Mouse (Mus musculus): ENCODE results near the gene Slc29a2.

Slc29a2 gene

DNA sequence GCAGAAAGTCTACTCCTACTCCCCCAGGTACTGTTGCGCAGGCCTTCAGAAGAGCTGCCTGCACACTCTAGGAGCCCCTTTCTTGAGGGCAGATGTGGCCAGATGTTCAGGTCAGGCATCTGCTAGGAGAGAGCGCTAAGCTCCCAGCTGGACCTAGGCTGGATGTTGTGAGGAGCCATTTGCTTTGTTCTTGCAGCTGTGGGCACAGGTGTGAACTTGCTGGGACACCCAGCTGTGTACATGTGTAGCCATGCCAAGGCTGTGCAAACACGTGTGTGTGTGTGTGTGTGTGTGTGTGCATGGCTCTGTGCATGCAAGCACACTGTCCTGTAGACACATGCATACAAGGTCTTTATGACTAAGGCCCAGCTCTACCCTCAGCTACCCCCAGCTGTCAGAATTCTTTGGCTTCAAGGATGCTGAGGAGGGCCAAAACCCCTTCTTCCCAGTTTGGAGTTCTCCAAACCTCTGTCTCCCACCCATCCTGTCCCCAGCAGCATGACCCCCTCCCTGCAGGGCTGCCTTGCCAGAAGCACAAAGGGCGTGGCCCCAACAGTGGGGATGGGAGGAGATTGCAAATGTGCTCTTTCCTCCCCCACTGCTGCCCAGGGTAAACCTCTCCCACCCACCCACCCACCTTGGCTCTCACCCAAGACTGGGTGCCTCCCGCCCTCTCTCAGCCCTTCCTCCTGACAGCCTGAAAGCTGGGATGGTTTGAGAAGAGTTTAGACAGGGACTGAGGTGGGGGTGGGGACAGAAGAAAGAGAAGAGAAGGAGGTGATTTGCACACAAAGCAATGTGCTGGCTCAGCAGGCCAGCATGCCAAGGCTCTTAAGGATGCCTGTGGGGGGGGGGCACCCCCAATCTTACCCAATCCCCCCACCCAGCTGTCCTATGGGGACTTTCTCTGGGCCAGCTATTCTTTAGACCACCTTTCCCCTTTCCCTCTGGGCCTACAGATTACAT lies 37.0 kb downstream of the Slc29a2 start:
- no peak for DNase-seq

DNA sequence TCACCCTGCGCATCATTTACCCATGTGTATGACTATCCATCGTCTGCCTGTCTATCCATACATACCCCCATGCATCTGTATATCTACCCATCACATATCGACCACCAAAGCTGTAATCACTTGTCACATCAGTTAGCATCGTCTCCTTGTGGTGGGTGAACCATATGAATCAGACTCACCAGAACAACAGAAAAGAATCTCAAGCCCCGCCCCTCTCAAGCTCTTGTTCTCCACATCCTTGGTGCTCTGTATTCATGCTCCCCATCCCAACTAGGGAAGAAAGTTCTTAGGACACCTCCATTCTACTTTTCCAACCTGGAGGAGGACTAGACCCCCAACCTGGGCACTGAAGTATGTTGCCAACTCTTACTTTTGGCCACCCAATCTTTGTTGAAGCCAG lies 38.4 kb downstream of the Slc29a2 start:
- DNase-seq: no peak

DNA sequence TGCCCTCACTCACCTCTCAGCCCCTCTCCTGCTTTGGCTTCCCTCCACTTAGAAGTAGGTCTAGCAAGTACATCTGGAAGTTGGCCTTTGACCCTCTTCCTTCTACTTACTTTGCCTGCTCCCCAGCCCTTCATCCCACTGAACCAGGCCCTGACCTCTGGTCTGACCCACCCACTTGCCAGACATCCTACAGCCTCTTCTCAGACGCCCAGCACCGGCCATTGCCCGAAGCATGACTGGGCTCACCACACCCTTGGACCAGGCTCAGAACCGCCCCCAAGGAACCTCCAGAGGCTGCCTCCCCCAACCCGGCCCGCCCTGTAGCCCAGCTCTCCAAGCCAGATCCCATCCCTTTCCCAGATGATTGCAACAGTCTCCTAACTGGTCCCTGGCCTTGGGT lies 38.8 kb downstream of the Slc29a2 start:
- DNase-seq: no peak

DNA sequence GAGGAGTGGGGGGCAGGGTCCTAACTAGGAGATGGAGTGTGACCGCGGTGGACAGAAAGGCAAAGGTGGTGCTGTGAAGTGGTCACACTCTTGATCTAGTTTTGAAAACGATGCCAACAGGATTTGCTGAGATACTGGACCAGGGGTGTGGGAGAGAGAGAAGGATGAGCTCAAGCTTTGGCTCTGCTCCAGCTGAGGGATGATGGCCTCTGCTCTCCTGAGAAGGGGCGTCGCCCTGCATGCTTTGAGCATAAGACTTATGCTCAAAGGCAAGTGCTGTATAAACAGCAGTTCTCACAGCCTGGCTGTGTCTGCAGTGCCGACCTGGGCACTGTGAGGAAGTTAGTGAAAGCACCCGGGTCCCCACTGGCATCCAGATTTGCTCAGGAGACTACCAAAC lies 41.4 kb downstream of the Slc29a2 start:
- no peak for DNase-seq

DNA sequence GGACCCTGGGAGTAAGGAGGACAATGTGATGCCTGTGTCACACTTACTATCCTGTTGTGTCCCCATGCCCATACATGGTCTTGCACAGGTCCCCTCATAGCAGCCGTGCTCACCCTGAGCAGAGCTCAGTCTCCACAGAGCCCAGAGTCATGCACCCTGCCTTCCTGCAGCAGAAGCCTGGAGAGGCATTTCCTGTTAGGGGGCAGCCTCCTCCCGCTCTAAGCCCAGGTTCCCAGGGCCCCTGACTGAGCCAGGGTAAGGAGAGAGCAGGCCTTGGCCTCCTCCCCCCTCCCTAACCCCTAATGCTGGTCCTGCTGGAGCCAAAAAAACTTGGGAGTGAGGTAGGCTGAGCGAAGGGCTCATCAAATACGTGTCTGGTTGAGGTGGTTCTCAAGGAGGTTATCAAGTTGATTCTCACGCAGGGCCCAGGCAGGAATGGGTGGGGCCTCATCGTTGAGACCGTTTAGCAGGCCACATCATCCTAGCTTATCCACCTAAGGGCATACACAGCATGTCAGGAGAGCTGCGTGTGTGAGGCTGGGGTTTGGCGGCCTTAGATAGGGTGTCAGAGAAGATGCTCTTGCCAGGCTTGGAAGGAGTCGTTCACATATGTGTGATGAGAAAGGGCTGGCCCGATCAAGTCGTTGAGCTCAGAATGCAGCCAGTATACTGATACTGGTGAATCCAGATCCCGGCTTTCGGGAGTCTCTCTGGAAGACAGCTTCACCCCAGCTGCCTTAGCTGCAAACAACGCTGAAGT lies 43.6 kb downstream of the Slc29a2 start:
- DNase-seq: no peak

DNA sequence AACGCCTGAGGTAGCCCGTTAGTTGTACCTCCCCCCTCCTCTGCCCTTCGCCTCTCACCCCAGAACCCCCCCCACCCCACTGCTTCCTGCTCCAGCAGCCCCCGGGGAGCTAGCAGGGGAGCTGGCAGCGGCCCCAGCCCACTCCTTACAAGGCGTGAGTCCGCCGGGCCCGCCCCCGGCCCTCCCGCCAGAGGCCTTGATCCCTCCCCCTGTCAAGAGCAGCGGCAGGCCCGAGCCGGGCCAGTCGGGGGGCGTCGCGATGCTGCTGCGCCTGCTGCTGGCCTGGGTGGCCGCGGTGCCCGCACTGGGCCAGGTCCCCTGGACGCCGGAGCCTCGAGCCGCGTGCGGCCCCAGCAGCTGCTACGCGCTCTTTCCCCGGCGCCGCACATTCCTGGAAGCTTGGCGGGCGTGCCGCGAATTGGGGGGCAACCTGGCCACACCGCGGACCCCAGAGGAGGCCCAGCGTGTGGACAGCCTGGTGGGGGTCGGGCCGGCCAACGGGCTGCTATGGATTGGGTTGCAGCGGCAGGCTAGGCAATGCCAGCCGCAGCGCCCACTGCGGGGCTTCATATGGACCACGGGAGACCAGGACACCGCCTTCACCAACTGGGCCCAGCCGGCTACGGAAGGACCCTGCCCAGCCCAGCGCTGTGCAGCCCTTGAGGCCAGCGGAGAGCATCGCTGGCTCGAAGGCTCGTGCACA lies 44.4 kb downstream of the Slc29a2 start, which contains the start of gene Cd248:
Cd248 (plus strand) TSS at position 212 of the 703 bp plus-strand sequence.
- DNase-seq: no peak

DNA sequence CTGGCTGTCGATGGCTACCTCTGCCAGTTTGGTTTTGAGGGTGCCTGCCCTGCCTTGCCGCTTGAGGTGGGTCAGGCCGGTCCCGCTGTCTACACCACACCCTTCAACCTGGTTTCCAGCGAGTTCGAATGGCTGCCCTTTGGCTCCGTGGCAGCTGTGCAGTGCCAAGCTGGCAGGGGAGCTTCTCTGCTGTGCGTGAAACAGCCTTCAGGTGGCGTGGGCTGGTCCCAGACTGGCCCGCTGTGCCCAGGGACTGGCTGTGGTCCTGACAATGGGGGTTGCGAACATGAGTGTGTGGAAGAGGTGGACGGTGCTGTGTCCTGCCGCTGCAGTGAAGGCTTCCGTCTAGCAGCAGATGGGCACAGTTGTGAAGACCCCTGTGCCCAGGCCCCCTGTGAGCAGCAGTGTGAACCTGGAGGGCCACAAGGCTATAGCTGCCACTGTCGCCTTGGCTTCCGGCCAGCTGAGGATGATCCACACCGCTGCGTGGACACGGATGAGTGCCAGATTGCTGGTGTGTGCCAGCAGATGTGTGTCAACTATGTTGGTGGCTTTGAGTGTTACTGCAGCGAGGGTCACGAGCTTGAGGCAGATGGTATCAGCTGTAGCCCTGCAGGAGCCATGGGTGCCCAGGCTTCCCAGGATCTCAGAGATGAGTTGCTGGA lies 45.0 kb downstream of the Slc29a2 start:
- DNase-seq: no peak

DNA sequence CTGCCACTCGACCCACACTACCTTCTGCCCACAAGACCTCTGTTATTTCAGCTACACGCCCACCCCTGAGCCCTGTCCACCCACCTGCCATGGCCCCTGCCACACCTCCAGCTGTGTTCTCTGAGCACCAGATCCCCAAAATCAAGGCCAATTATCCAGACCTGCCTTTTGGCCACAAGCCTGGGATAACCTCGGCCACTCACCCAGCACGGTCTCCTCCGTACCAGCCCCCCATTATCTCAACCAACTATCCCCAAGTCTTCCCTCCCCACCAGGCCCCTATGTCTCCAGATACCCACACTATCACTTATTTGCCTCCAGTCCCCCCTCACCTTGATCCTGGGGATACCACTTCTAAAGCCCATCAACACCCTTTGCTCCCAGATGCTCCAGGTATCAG lies 45.8 kb downstream of the Slc29a2 start:
- DNase-seq: no peak

DNA sequence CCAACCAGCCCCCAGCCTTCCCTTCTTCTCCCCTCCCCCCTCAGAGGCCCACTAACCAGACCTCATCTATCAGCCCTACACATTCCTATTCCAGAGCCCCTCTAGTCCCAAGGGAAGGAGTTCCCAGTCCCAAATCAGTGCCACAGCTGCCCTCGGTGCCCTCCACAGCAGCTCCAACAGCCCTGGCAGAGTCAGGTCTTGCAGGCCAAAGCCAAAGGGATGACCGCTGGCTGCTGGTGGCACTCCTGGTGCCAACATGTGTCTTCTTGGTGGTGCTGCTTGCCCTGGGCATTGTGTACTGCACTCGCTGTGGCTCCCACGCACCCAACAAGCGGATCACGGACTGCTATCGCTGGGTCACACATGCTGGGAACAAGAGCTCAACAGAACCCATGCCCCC lies 46.3 kb downstream of the Slc29a2 start:
- no peak for DNase-seq

DNA sequence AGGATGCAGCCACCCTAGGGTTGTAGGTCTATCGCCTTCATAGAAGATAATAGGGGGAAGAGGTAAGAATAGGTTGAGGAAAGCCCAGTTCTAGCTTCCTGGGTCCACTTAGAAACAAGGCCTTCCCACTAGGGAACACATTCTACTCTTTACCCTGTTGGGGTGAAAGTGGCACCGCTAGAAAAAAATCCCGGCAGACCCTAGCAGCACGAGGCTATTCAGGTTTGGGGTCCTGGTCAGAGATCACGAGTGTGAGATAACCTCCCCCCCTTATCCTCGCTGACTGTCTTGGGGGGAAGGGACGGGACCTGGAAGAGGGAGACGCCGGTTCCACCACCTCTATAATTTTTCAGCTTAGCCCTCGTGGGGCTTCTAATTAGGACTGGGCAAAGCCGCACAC lies 47.4 kb downstream of the Slc29a2 start:
- DNase-seq: no peak

DNA sequence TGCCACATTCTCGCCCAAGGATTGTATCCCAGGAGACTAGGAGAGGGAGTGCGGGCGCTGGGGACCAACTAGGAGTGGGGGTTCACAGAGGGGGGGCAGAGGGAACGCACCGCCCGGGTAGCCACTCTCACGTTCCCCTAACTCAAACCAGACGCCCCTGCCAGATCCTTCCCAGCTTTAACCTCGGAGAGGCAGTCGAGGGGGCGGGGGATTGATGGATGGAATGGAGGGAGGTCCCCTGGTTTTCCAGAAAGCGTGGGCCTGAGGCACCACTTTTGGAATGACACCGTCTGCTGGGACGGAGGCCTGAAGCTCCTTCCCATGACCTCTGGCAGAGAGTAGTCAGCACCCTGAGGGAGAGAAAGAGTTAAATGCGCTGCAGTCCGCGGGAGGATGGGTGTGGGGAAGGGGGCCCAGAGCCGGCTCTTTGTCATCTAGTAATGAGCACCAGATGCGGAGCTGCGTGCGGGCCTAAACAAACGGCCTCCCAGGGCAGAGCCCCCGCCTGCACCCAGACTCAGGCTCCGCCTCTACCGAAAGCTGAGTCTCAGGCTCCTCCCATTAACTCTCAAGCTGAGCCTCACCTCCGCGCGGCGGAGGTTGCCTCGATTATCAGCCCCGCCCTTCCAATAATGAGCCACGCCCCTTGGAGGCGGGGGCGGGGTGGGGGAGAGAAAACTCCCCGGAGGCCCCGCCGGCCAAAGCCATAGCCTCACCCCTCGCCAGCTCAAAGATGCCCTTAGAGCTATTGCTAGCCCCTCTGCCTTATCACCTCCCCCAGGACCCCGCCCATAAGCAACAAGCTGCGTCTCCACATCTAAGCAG lies 48.1 kb downstream of the Slc29a2 start:
- DNase-seq: no peak

DNA sequence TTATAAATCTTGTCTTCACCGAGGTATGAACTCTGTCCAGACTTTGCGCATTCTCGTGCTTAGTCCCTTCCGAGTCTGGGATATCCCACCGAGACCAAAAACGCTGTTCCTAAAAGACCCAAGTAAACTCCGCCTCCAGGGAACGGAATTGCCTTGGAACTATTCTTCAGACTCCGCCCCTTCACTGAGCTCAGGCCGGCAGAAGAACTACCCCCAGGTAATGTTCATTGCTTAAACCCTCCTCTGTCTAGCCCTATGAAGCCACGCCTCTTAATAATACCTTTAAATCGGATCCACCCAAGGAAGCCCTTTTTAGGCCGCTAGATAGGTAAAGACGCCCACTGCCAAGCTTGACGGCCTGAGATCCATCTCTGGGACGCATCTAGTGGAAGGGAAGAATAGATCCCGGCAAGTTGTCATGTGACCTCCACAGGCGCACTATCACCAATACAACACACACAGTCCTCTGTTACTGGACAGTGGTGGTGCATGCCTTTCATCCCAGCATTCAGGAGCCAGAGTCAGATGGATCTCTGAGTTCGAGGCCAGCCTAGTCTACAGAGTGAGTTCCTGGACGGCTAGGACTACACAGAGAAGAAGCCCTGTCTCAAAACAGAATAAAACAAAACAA lies 48.8 kb downstream of the Slc29a2 start:
- DNase-seq: no peak

DNA sequence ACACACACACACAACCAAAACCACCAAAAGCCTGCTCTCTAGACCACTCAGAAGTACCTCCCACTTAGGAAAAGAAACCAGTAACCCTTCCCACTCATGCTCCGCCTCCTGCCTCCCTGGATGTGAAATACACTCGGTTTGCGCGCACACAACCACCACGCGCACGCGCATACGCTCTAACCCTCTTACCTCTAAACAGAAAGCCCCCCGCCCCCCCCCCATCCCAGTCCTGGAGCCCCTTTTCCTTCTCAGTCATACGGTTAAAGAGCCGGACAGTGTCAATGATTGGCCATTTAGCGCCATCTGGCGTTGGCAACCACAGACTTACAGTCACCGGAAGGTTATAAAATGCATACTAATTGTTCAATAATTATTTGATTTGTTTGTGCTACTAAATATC lies 49.4 kb downstream of the Slc29a2 start:
- DNase-seq: peak; percentile 64

DNA sequence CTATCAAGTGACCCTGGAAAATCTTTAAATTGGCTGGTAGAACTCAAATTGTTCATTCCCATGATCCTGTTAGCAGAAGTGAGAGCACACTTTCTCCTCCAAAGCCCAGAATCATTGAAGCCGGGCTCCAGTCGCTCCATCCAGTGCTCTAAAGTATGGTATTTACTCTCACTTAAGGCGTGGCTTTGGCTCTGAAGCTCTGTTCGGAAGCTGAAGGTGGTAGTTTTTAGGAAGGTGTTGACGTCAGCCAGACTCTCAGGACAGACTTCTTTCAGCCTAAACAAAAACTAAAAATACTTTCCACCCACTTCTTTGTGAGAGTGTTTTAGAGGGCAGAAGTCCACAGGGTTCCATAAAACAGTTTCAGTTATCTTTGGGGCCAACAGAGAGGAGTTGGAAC lies 49.9 kb downstream of the Slc29a2 start:
- DNase-seq: no peak

DNA sequence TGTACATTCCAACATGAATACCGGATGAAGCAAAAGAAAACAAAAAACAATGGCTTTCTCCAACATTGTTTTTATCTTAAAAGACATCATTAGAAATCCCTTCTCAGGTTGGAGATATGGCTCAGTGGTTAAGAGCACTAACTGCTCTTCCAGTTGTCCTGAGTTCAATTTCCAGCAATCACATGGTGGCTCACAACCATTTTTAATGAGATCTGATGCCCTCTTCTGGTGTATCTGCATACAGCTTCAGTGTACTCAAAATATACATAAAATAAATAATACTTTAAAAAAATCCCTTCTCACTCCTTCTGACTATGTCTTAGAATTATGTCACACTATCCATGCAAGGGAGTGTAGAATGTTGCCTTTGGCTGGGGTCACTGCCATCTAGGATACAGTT lies 55.6 kb downstream of the Slc29a2 start:
- no peak for DNase-seq

Data from right cerebral cortex, postnatal 14 days (tissue).